Mouse (Mus musculus): ENCODE measurements around the gene Atp6ap1l.

Gene Atp6ap1l

GRCm38 (mm10) chr13:90886568-90886983 is 18.6 kb downstream of the Atp6ap1l start:
- DNase-seq (ENCODE audit: low read depth, low spot score), result peak; percentile 33

- no peak for DNase-seq (ENCODE audit: low read depth, low spot score)
These were observed 19.2 kb downstream of the Atp6ap1l start for GRCm38 (mm10) chr13:90885856-90886532.

- DNase-seq (ENCODE audit: low read depth, low spot score), result no peak
These were observed 23.3 kb downstream of the Atp6ap1l start for GRCm38 (mm10) chr13:90881727-90882429.

GRCm38 (mm10) chr13:90871579-90871978 is 33.6 kb downstream of the Atp6ap1l start:
- no peak for DNase-seq (ENCODE audit: low read depth, low spot score)

- no peak for DNase-seq (ENCODE audit: low read depth, low spot score)
These were observed 36.0 kb downstream of the Atp6ap1l start for GRCm38 (mm10) chr13:90869157-90869556.

GRCm38 (mm10) chr13:90862138-90862537 is 43.0 kb downstream of the Atp6ap1l start:
- no peak for DNase-seq (ENCODE audit: low read depth, low spot score)

GRCm38 (mm10) chr13:90860888-90861431 is 44.2 kb downstream of the Atp6ap1l start:
- no peak for DNase-seq (ENCODE audit: low read depth, low spot score)

- no peak for DNase-seq (ENCODE audit: low read depth, low spot score)
These were observed 52.2 kb downstream of the Atp6ap1l start for GRCm38 (mm10) chr13:90852727-90853630.

- DNase-seq (ENCODE audit: low read depth, low spot score), result no peak
These were observed 53.4 kb downstream of the Atp6ap1l start for GRCm38 (mm10) chr13:90851795-90852194.

GRCm38 (mm10) chr13:90844191-90844590 is 61.0 kb downstream of the Atp6ap1l start:
- DNase-seq (ENCODE audit: low read depth, low spot score), result no peak

GRCm38 (mm10) chr13:90843412-90843811 is 61.7 kb downstream of the Atp6ap1l start:
- no peak for DNase-seq (ENCODE audit: low read depth, low spot score)

GRCm38 (mm10) chr13:90841213-90841553 is 64.0 kb downstream of the Atp6ap1l start:
- no peak for DNase-seq (ENCODE audit: low read depth, low spot score)

- peak; percentile 48 for DNase-seq (ENCODE audit: low read depth, low spot score)
These were observed 64.5 kb downstream of the Atp6ap1l start for GRCm38 (mm10) chr13:90840530-90841212.

GRCm38 (mm10) chr13:90833641-90834207 is 71.4 kb downstream of the Atp6ap1l start:
- no peak for DNase-seq (ENCODE audit: low read depth, low spot score)
